Mouse (Mus musculus) frontal cortex, postnatal 14 days (tissue): ENCODE data around the gene Eapp.

ENCODE experiments used
- DNase-seq, 2 experiments: peaks; one replicate each; pipeline ENCODE4 v3.0.0; 2022; ENCODE audit warnings: low spot score in 2 of 2

Eapp gene

DNA sequence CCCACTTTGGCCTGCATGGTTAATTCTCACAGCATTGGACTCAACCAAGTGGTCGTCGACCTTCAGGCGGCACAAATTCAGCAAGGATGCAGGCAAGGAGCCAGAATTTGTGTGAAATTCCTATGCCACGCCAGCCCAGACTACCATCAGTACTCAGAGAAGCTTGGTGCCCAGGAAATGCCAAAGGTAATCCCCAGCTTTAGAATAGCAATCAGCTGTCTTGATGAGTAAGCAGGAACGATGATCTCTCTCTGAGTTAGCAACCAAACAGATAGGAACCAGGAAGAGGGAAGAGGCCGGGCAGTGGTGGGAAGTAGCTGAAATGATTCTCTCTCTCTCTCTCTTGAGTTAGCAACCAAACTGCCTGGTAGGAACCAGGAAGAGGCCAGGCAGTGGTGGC, 55.4 kb downstream of the Eapp start:
- no peak for DNase-seq

DNA sequence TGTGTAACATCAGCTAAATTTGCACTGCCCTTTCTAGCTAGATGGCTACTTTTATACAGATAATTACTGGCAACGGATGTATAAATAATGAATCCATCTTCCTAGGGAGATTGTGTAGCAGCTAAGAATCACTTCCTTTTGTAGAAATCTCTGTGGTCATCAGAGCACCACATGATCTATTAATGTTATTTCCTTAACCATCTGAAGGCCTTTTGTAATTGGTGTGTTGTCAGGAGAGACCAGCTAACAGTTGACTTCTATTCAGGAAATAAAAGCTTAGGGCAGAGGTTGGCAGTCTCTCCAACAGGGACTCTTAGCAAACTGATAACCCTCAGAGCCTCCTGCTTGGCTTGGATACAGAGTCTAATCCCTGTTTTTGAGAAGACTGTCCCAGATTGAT, 58.7 kb downstream of the Eapp start:
- no peak for DNase-seq

- DNase-seq = no peak
Measured at GRCm38 (mm10) chr12:54632141-54632540, 63.6 kb downstream of the Eapp start.

DNA sequence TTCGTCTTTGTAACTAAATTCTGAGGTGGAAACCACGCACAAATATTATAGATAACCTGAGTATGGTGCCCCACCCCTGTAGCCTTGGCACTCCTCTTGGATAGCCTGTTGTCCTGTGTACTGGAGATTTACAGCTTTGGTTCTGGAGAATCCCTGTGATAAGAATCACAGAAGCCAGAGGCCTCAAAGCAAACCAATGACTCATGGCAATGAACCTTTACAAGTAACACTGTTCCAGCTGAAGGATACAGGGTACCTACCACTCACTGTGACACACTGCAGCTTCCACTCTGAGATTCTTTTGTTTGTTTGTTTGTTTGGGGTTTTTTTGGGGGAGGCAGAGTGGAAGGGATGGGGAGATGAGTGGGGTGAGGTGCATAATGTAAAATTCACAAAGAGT, 73.8 kb downstream of the Eapp start:
- DNase-seq = no peak
